Mouse (Mus musculus): Measurements from ENCODE around the gene Ate1.
"Not testable (repeated sequence)": the region's sequence is repeated elsewhere in the genome, so short reads cannot be mapped to it uniquely, and the experiment has no call there.

GRCm38 (mm10) chr7:130390060-130390459 is 130.1 kb downstream of the Ate1 start:
- TF ChIP-seq CTCF (IDR thresholded peaks at IDR 0.05; ENCODE audit: extremely low read depth, insufficient read length, insufficient replicate concordance, low read depth, low read length); POLR2A (IDR thresholded peaks at IDR 0.05; ENCODE audit: low read depth, low read length): not testable (repeated sequence)

Data from small intestine, adult 2 months (tissue).